Mouse (Mus musculus): ENCODE data around the gene Plxnd1. TPM values are rescaled to one million over a fixed set of nuclear protein-coding genes. Genes with fewer than 3 reads are reported as not detected.

Plxnd1 gene
- 11.4 and 15.2 TPM in 2 replicates for polyA plus RNA-seq (2021; fragmentation: Nextera tagmentation)
- long read RNA-seq, experiment 1, full-length matches to known transcripts, result 3 of 35 reads
- long read RNA-seq, experiment 1, partial matches to known transcripts, result 27 of 35 reads
- long read RNA-seq, experiment 1, other reads (novel, unspliced or antisense), result 5 of 35 reads
- long read RNA-seq, experiment 2, full-length matches to known transcripts, result 1 of 18 reads
- long read RNA-seq, experiment 2, partial matches to known transcripts, result 13 of 18 reads
- long read RNA-seq, experiment 2, other reads (novel, unspliced or antisense), result 4 of 18 reads

DNA sequence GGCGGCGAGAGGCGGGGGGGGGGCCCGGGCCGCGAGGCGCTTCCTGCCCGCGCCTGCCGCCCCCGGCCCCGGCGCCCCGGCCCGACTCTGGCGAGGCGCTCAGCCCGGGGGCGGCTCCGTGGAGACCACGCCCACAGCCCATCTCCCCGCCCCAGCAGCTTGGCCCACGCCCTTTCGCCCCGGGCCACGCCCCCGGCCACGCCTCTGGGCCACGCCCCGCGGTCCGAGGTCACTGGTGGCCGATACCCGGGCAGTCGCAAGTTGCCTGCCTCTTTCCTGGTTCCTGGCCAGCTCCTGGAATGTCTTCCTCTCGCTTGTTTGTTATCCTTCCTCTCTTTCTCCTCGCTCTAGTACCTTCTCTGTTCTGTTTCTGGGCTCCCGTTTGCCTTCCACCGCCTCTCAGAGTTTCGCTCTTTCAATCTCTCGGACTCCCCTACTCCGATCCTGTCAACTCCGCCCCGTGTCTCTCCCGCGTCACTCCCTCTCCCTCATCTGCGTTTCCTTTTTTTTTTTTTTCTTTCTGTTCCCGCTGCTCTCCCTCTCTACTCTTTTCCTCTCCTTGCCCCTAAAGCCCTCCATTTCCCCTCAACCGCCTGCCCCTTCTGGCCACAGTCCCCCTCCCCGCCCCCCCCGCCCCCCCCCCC is at the start of gene Plxnd1:
Plxnd1 (minus strand) TSS at position 129 of the 644 bp plus-strand sequence.

DNA sequence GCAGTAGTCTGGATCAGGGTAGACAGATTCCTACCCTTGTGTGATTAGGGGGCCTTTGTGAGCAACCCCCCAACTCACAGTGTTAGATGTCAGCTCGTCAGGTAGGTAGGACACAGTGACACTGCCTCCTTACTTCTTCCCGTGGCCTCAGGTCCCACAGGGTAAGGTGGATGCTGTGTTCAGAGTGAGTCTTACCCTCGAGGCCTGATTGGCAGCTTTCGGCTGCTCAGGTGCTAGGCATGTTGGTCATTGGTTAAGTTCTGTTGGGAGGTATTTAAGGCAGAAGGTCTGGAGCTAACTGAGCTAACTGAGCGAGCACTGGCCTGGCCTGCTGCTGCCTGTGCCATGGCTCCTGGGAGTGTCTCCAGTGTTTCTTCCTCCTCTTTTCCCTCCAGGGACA is 50.2 kb downstream of the Plxnd1 start, which contains the start of gene H1foo:
H1foo (plus strand) TSS at position 301 of the 400 bp plus-strand sequence.

DNA sequence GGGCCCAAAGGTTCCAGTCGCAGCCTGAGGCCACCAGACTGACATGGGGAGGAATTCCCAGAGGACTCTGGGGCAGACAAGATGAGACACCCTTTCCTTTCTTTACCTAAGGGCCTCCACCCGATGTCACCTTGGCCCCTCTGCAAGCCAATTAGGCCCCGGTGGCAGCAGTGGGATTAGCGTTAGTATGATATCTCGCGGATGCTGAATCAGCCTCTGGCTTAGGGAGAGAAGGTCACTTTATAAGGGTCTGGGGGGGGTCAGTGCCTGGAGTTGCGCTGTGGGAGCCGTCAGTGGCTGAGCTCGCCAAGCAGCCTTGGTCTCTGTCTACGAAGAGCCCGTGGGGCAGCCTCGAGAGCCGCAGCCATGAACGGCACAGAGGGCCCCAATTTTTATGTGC is 63.2 kb downstream of the Plxnd1 start, which contains the start of gene Rho:
Rho (plus strand) TSS at position 110 of the 400 bp plus-strand sequence.

Other genes starting within 250 kb of the Plxnd1 start
- gene Tmem40, start 232.6 kb downstream of the Plxnd1 start, polyA plus RNA-seq (2021; fragmentation: Nextera tagmentation), result 2.5 and 2.8 TPM in 2 replicates
- gene Cand2, start 220.5 kb downstream of the Plxnd1 start, polyA plus RNA-seq (2021; fragmentation: Nextera tagmentation), result 0.96 and 1.1 TPM in 2 replicates
- gene Rpl32, start 186.3 kb downstream of the Plxnd1 start, polyA plus RNA-seq (2021; fragmentation: Nextera tagmentation), result 2,500 and 2,570 TPM in 2 replicates
- 0.85 and 1.1 TPM in 2 replicates for gene Efcab12, start 156.6 kb downstream of the Plxnd1 start, polyA plus RNA-seq (2021; fragmentation: Nextera tagmentation)
- 4.5 and 4.9 TPM in 2 replicates for gene Mbd4, start 141.6 kb downstream of the Plxnd1 start, polyA plus RNA-seq (2021; fragmentation: Nextera tagmentation)
- 14.0 and 16.9 TPM in 2 replicates for gene Ift122, start 141.5 kb downstream of the Plxnd1 start, polyA plus RNA-seq (2021; fragmentation: Nextera tagmentation)
- 0.04 TPM in 1 of 2 replicates, not detected in the other for gene Rho, start 63.3 kb downstream of the Plxnd1 start, polyA plus RNA-seq (2021; fragmentation: Nextera tagmentation)
- not detected in 2 replicates for gene H1foo, start 50.1 kb downstream of the Plxnd1 start, polyA plus RNA-seq (2021; fragmentation: Nextera tagmentation)
- 7.5 and 9.9 TPM in 2 replicates for gene Tmcc1, start 198.5 kb upstream of the Plxnd1 start, polyA plus RNA-seq (2021; fragmentation: Nextera tagmentation)
- gene Washc2, start 213.0 kb upstream of the Plxnd1 start, polyA plus RNA-seq (2021; fragmentation: Nextera tagmentation), result 25.0 and 29.6 TPM in 2 replicates